Mouse (Mus musculus) G1E (cell line): ENCODE results near the gene Zfp36l2.

Experiments used
- CTCF ChIP-seq: IDR thresholded peaks from 2 replicates; pipeline ENCODE4 v1.5.1; 2012; ENCODE audit warnings: low read depth, low read length, inconsistent platforms, mixed read lengths
- TAL1 ChIP-seq: conservative IDR thresholded peaks from 2 replicates; pipeline ENCODE4 v1.6.1; 2012; ENCODE audit warnings: low read depth, low read length, inconsistent platforms, mixed read lengths

DNA sequence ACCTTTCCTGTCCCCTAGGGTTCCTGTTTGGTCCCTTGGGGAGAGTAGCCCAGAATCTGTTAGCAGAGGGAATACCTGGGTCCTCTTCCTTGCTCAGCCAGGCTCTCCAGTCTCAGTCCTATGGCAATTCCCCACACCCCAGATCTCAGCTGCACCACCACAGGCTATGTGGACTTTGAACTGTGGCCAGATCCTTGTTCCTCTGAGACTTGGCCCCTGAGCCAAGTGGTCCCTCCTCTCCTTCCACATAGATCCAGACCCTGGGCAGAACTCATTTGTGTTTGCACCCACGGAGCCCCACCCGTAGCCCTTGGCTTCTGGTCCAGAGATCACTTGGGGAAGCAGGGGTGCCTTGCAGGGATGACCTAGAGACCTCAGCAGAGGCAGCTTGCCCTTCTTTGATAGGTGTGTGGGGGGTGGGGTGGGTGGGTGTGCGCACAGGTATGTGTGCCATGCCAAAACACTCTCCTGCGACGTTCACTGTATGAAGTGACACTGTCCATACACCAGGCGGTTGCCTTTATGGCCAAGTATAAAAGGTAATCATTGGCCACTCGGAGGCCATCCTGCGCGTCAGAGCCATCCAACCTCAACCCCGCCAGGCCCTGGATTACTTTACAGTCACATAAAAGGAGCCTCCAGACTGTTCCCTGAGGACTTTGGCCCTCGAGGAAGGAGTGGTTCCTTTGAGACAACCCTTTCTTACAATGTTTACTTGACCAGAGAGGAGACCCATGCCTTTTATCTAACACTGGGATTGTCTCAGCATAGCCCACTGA, 50.2 kb downstream of the Zfp36l2 start:
- TF ChIP-seq CTCF (no peak), TAL1 (no peak)
